Mouse (Mus musculus) 3134 (cell line): Measurements from ENCODE around the gene Krtap3-3.

Experiments used
- DNase-seq: peaks from one replicate; pipeline ENCODE4 v3.0.0-alpha.2; 2011; ENCODE audit warnings: low spot score; ENCODE audit not compliant: insufficient read length; ENCODE audit errors: extremely low read depth

The Krtap3-3 gene

GRCm38 (mm10) chr11:99550765-99551164, at the start of gene Krtap3-3:
Gene Krtap3-3, minus strand, starts transcription at chr11:99550865.
- no peak for DNase-seq

- peak; percentile 11 for DNase-seq
These were observed 47.1 kb upstream of the Krtap3-3 start, which contains the start of gene Krtap9-3 for GRCm38 (mm10) chr11:99597742-99598141. Gene Krtap9-3, minus strand, starts transcription at chr11:99598105.

GRCm38 (mm10) chr11:99590981-99591380, 40.3 kb upstream of the Krtap3-3 start, which contains the start of gene Krtap1-3:
Gene Krtap1-3, minus strand, starts transcription at chr11:99591339.
- peak; percentile 39 for DNase-seq

GRCm38 (mm10) chr11:99585096-99585495, 34.4 kb upstream of the Krtap3-3 start:
- no peak for DNase-seq

- DNase-seq = peak; percentile 17
These were observed 32.6 kb upstream of the Krtap3-3 start, which contains the start of gene Krtap1-4 for GRCm38 (mm10) chr11:99583245-99583704. Gene Krtap1-4, minus strand, starts transcription at chr11:99583654.

- DNase-seq = peak; percentile 76
These were observed 30.9 kb upstream of the Krtap3-3 start for GRCm38 (mm10) chr11:99581564-99581963.

GRCm38 (mm10) chr11:99581051-99581450, 30.4 kb upstream of the Krtap3-3 start:
- peak; percentile 73 for DNase-seq

- peak; percentile 77 for DNase-seq
These were observed 30.0 kb upstream of the Krtap3-3 start, which contains the start of gene Krtap1-5 for GRCm38 (mm10) chr11:99580636-99581035. Gene Krtap1-5, minus strand, starts transcription at chr11:99581016.

- peak; percentile 48 for DNase-seq
These were observed 23.4 kb upstream of the Krtap3-3 start for GRCm38 (mm10) chr11:99574106-99574505.

GRCm38 (mm10) chr11:99573164-99573563, 22.5 kb upstream of the Krtap3-3 start:
- DNase-seq = no peak

- no peak for DNase-seq
These were observed 15.9 kb upstream of the Krtap3-3 start, which contains the start of gene Krtap3-1 for GRCm38 (mm10) chr11:99566530-99566929. Gene Krtap3-1, minus strand, starts transcription at chr11:99566630.

- DNase-seq = no peak
These were observed 11.9 kb upstream of the Krtap3-3 start for GRCm38 (mm10) chr11:99562580-99562979.

GRCm38 (mm10) chr11:99559366-99559765, 8.7 kb upstream of the Krtap3-3 start, which contains the start of gene Gm11939:
Gene Gm11939, minus strand, starts transcription at chr11:99559466.
- no peak for DNase-seq

- DNase-seq = peak; percentile 15
These were observed 7.5 kb upstream of the Krtap3-3 start for GRCm38 (mm10) chr11:99557976-99558745.

GRCm38 (mm10) chr11:99556753-99557152, 6.1 kb upstream of the Krtap3-3 start, which contains the start of gene Krtap3-2:
Gene Krtap3-2, minus strand, starts transcription at chr11:99556853.
- DNase-seq = no peak

- no peak for DNase-seq
These were observed 5.5 kb upstream of the Krtap3-3 start for GRCm38 (mm10) chr11:99556195-99556594.

- DNase-seq = no peak
These were observed 2.8 kb downstream of the Krtap3-3 start for GRCm38 (mm10) chr11:99547892-99548291.

GRCm38 (mm10) chr11:99539721-99540120, 10.9 kb downstream of the Krtap3-3 start:
- DNase-seq = no peak

GRCm38 (mm10) chr11:99521288-99521860, 29.3 kb downstream of the Krtap3-3 start, which contains the start of gene Krt39:
Gene Krt39, minus strand, starts transcription at chr11:99521338.
- no peak for DNase-seq

- no peak for DNase-seq
These were observed 36.6 kb downstream of the Krtap3-3 start for GRCm38 (mm10) chr11:99514098-99514497.
